23 mouse cellular contexts compared by ENCODE assay signal in genomic region chr10:117829472-117830155, GRCm38 (mm10). TPM values are rescaled to one million over a fixed set of nuclear protein-coding genes. Genes with fewer than 3 reads are reported as not detected.
DNase-seq lines count a peak whose midpoint lies in the region; ATAC-seq and TF ChIP-seq lines count a peak whose summit lies in the region.
"Had no signal": no experiment of that assay in that cellular context is flagged by ENCODE, and none has a peak within 500 bp of the region (broad histone marks: within the 10 kb centered on the region; RNA-seq: fewer than 3 reads in every experiment).

No protein-coding gene starts in this region.

- H3K9ac ChIP-seq in liver, adult 2 months (ENCODE audit: low read depth, low read length): no peak overlapping the region
- H3K9ac ChIP-seq: embryonic facial prominence, embryonic 15.5 days; heart, embryonic 13.5 days; limb, embryonic 13.5 days; neural tube, embryonic 12.5 days had no signal

- H3K4me3 ChIP-seq in liver, adult 2 months (ENCODE audit: insufficient read depth, low read depth, low read length): no peak overlapping the region
- no peak overlapping the region for H3K4me3 ChIP-seq in brown adipose tissue, adult 24 weeks (ENCODE audit: insufficient read depth, low read depth, low read length)
- H3K4me3 ChIP-seq: embryonic facial prominence, embryonic 15.5 days; forebrain, embryonic 10.5 days; heart, embryonic 13.5 days; limb, embryonic 13.5 days; neural tube, embryonic 12.5 days had no signal

- 59% methylated on average over 7 of the region's 7 CpGs for WGBS in liver, adult 2 months

- H3K27me3 ChIP-seq in liver, adult 2 months (ENCODE audit: control insufficient read depth, insufficient read depth, low read length): no peaks in the 10 kb centered on the region
- H3K27me3 ChIP-seq: embryonic facial prominence, embryonic 15.5 days; heart, embryonic 13.5 days; limb, embryonic 13.5 days; neural tube, embryonic 12.5 days had no signal

- no peak for TF ChIP-seq POLR2A in liver, adult 2 months (IDR thresholded peaks at IDR 0.05; ENCODE audit: extremely low read depth, insufficient read depth, low read length)

- peak overlapping the region; percentile 82 for H3K27ac ChIP-seq in liver, adult 2 months (replicated peaks; ENCODE audit: insufficient read depth, low read depth, low read length)
- H3K27ac ChIP-seq in brown adipose tissue, adult 24 weeks (replicated peaks; ENCODE audit: low read depth, low read length): 0 out of 2 replicates have a peak overlapping the region, but pooled peaks have one; percentile 12
- H3K27ac ChIP-seq: embryonic facial prominence, embryonic 15.5 days; forebrain, embryonic 10.5 days; heart, embryonic 13.5 days; limb, embryonic 13.5 days; neural tube, embryonic 12.5 days had no signal

- H3K36me3 ChIP-seq in liver, adult 2 months (ENCODE audit: control insufficient read depth, insufficient read depth, low read length): no peaks in the 10 kb centered on the region
- H3K36me3 ChIP-seq: neural tube, embryonic 12.5 days had no signal

- peaks cover 51% of the 10 kb centered on the region for H3K79me2 ChIP-seq in liver, adult 2 months (ENCODE audit: control insufficient read depth, insufficient read depth, low read length)

- peak; percentile 41 for DNase-seq in liver, adult 2 months (ENCODE audit: extremely low read depth, low read depth, low spot score)
- no peak for DNase-seq in liver
- DNase-seq in CD4-positive helper T cell, adult 2 months (ENCODE audit: low read depth, low spot score): peak; percentile 74
- DNase-seq in gastrocnemius, postnatal 14 days: no peak
- no peak for DNase-seq in cerebellum, postnatal 4 days (ENCODE audit: low spot score in 2 of 2)
- DNase-seq in c-Kit-positive CD71-positive TER-119-positive erythroid progenitor cells, embryonic 14.5 days (ENCODE audit: low spot score): no peak
- DNase-seq: adrenal gland, adult 8-10 months; cerebellum, adult 2 months; gastrocnemius, postnatal 25 days; heart, postnatal 36 days; kidney, adult 18-20 months; kidney, postnatal 25 days; lung, adult 18-20 months; right cerebral cortex, postnatal 25 days; thymus, adult 18-20 months had no signal

- intact Hi-C loops in gastrocnemius, postnatal 14 days (cut with DNase I; ENCODE audit: low total_unique reads): no loop called here

- peaks cover 38% of the 10 kb centered on the region for H3K4me1 ChIP-seq in liver, adult 2 months (ENCODE audit: control insufficient read depth, insufficient read depth, low read length)
- H3K4me1 ChIP-seq in brown adipose tissue, adult 24 weeks (ENCODE audit: control insufficient read depth, insufficient read depth, insufficient read length, low read length): peaks cover 39% of the 10 kb centered on the region
- H3K4me1 ChIP-seq: neural tube, embryonic 12.5 days had no signal

- no peak for TF ChIP-seq CTCF in liver, adult 2 months (IDR thresholded peaks at IDR 0.05; ENCODE audit: low read depth, low read length)

- ATAC-seq in monocyte, adult 5-6 weeks (replicated peaks; ENCODE audit: insufficient number of reproducible peaks, low FRiP score, low TSS enrichment, poor library complexity, severe bottlenecking): peak; percentile 36; the same call in 1 of the 2 replicates
- ATAC-seq: hindbrain, embryonic 16.5 days had no signal

RNA-seq across cellular contexts. Expression of gene Rap1b, which starts 16.2 kb away (rescaled TPM):
- 44.6 and 47.7 TPM in 2 replicates for total RNA-seq in liver, adult 2 months (2014; rRNA removed)
- 12.5 and 14.5 TPM in 2 replicates for polyA plus RNA-seq in liver, adult 2 months (2012; rRNA removed)
- polyA plus RNA-seq in brown adipose tissue, adult 24 weeks (2012; ENCODE audit: insufficient read depth, insufficient read length, missing spikeins): 55.2 and 55.3 TPM in 2 replicates
- total RNA-seq in monocyte, adult 5-6 weeks (2017): 807 to 1,253 TPM (median 1,136 TPM) in 3 replicates
- total RNA-seq in gastrocnemius, postnatal 14 days (2021): 10 to 100 TPM; 29.5 to 36.0 TPM

RNA-seq across cellular contexts. Expression of gene Nup107, which starts 37.1 kb away (rescaled TPM):
- 4.1 and 4.4 TPM in 2 replicates for total RNA-seq in liver, adult 2 months (2014; rRNA removed)
- polyA plus RNA-seq in liver, adult 2 months (2012; rRNA removed): 1.2 and 1.8 TPM in 2 replicates
- polyA plus RNA-seq in brown adipose tissue, adult 24 weeks (2012; ENCODE audit: insufficient read depth, insufficient read length, missing spikeins): 3.6 and 4.2 TPM in 2 replicates
- total RNA-seq in monocyte, adult 5-6 weeks (2017): 62.6 to 83.6 TPM (median 77.5 TPM) in 3 replicates
- total RNA-seq in gastrocnemius, postnatal 14 days (2021): 1 to 10 TPM; 7.0 to 7.6 TPM

Comparison
In these comparisons a context has a peak if more than half of its experiments do, and no peak if none do; other contexts are left out.
1. DNase-seq: peak in liver, adult 2 months (single experiment) and CD4-positive helper T cell, adult 2 months (single experiment); none in liver (single experiment), gastrocnemius, postnatal 14 days (single experiment), cerebellum, postnatal 4 days (0 of 2) and c-Kit-positive CD71-positive TER-119-positive erythroid progenitor cells, embryonic 14.5 days (single experiment).
2. RNA of gene Rap1b, which starts 16.2 kb away (total RNA-seq): 807 to 1,253 TPM in monocyte, adult 5-6 weeks; 44.6 to 47.7 TPM in liver, adult 2 months and 29.5 to 36.0 TPM in gastrocnemius, postnatal 14 days; every median in the first group is over 10 times any median in the second.